ENCODE assay signal across 11 mouse cellular contexts in genomic region chr3:30498202-30498828, GRCm38 (mm10). TPM values are rescaled to one million over a fixed set of nuclear protein-coding genes. Genes with fewer than 3 reads are reported as not detected.
DNase-seq lines count a peak whose midpoint lies in the region; ATAC-seq lines count a peak whose summit lies in the region.
"Had no signal": no experiment of that assay in that cellular context is flagged by ENCODE, and none has a peak within 500 bp of the region (broad histone marks: within the 10 kb centered on the region; RNA-seq: fewer than 3 reads in every experiment).

No protein-coding gene starts in this region.

- peak; percentile 43 to 47 for DNase-seq in heart, adult 9 months (ENCODE audit: low spot score in 2 of 2)
- DNase-seq in heart, postnatal 4 days = no peak
- DNase-seq in midbrain, embryonic 11.5 days (ENCODE audit: low spot score, missing footprints) = no peak
- DNase-seq in midbrain, embryonic 14.5 days = no peak
- DNase-seq in kidney, postnatal 10 days = peak; percentile 40
- no peak for DNase-seq in urinary bladder, postnatal 10 days (ENCODE audit: low spot score)
- DNase-seq: cerebellum, postnatal 14 days had no signal

- no peaks in the 10 kb centered on the region for H3K27me3 ChIP-seq in midbrain, embryonic 11.5 days (ENCODE audit: control insufficient read depth, insufficient read depth, low read length)
- no peaks in the 10 kb centered on the region for H3K27me3 ChIP-seq in midbrain, embryonic 14.5 days (ENCODE audit: control insufficient read depth, insufficient read depth, low read length)
- peaks cover 13% of the 10 kb centered on the region; the same call in 1 of the 2 replicates for H3K27me3 ChIP-seq in liver, embryonic 12.5 days (replicated peaks)
- H3K27me3 ChIP-seq: forebrain, embryonic 13.5 days had no signal

- H3K4me3 ChIP-seq in midbrain, embryonic 11.5 days (ENCODE audit: low read depth, low read length) = no peak overlapping the region
- H3K4me3 ChIP-seq in midbrain, embryonic 14.5 days (replicated peaks; ENCODE audit: low read depth, low read length) = no peak overlapping the region
- H3K4me3 ChIP-seq in liver, embryonic 12.5 days = no peak overlapping the region
- H3K4me3 ChIP-seq: forebrain, embryonic 13.5 days; layer of hippocampus, adult 2 months had no signal

- WGBS in midbrain, embryonic 11.5 days = 9% methylated on average over 9 of the region's 9 CpGs
- 19% methylated on average over 9 of the region's 9 CpGs for WGBS in midbrain, embryonic 14.5 days
- WGBS in liver, embryonic 12.5 days (ENCODE audit: insufficient replicate concordance) = 33% methylated on average over 9 of the region's 9 CpGs

- ATAC-seq in midbrain, embryonic 11.5 days (ENCODE audit: low FRiP score) = peak; percentile 55; the same call in 1 of the 2 replicates
- ATAC-seq in midbrain, embryonic 14.5 days (ENCODE audit: low FRiP score, low TSS enrichment) = no peak
- no peak for ATAC-seq in liver, embryonic 12.5 days
- ATAC-seq in erythroblast, adult 5-6 weeks (replicated peaks; ENCODE audit: low FRiP score, poor library complexity, severe bottlenecking) = no peak
- ATAC-seq: forebrain, embryonic 13.5 days had no signal

- H3K27ac ChIP-seq in midbrain, embryonic 11.5 days (ENCODE audit: low read depth, low read length) = no peak overlapping the region
- H3K27ac ChIP-seq in midbrain, embryonic 14.5 days (replicated peaks; ENCODE audit: low read depth, low read length) = no peak overlapping the region
- no peak overlapping the region for H3K27ac ChIP-seq in liver, embryonic 12.5 days
- H3K27ac ChIP-seq: forebrain, embryonic 13.5 days had no signal

- H3K4me2 ChIP-seq in midbrain, embryonic 11.5 days = no peak overlapping the region
- no peak overlapping the region for H3K4me2 ChIP-seq in midbrain, embryonic 14.5 days (ENCODE audit: low read length)
- H3K4me2 ChIP-seq in liver, embryonic 12.5 days = no peak overlapping the region
- H3K4me2 ChIP-seq: forebrain, embryonic 13.5 days had no signal

- H3K4me1 ChIP-seq in midbrain, embryonic 11.5 days (ENCODE audit: control insufficient read depth, insufficient read depth, low read length) = peaks cover 10% of the 10 kb centered on the region
- no peaks in the 10 kb centered on the region for H3K4me1 ChIP-seq in midbrain, embryonic 14.5 days (ENCODE audit: control insufficient read depth, insufficient read depth, low read length)
- H3K4me1 ChIP-seq in liver, embryonic 12.5 days = no peaks in the 10 kb centered on the region
- H3K4me1 ChIP-seq: forebrain, embryonic 13.5 days had no signal

- no peak overlapping the region for H3K9ac ChIP-seq in midbrain, embryonic 11.5 days (ENCODE audit: low read length)
- H3K9ac ChIP-seq in midbrain, embryonic 14.5 days (replicated peaks; ENCODE audit: low read length) = no peak overlapping the region
- no peak overlapping the region for H3K9ac ChIP-seq in liver, embryonic 12.5 days
- H3K9ac ChIP-seq: forebrain, embryonic 13.5 days had no signal

- H3K36me3 ChIP-seq in midbrain, embryonic 11.5 days (ENCODE audit: control insufficient read depth, insufficient read depth, low read length) = no peaks in the 10 kb centered on the region
- H3K36me3 ChIP-seq in midbrain, embryonic 14.5 days (ENCODE audit: control insufficient read depth, insufficient read depth, low read length) = no peaks in the 10 kb centered on the region
- no peaks in the 10 kb centered on the region for H3K36me3 ChIP-seq in liver, embryonic 12.5 days

- peaks cover 3% of the 10 kb centered on the region; the same call in 1 of the 2 replicates for H3K9me3 ChIP-seq in midbrain, embryonic 11.5 days (ENCODE audit: control insufficient read depth, low read length)
- H3K9me3 ChIP-seq in midbrain, embryonic 14.5 days (ENCODE audit: control insufficient read depth, low read length) = peaks cover 1% of the 10 kb centered on the region; the same call in 1 of the 2 replicates
- no peaks in the 10 kb centered on the region for H3K9me3 ChIP-seq in liver, embryonic 12.5 days (replicated peaks)

RNA-seq across cellular contexts. Expression of gene Mecom, which starts 49.5 kb away (rescaled TPM):
- total RNA-seq in heart, postnatal 4 days (2021) = 10 to 100 TPM; 31.5 to 36.1 TPM
- 32.7 and 37.1 TPM in 2 replicates for polyA plus RNA-seq in midbrain, embryonic 11.5 days (2014; fragmentation: Nextera tagmentation; extraction: Ambion mirVana)
- 4.6 and 10.1 TPM in 2 replicates for polyA plus RNA-seq in midbrain, embryonic 14.5 days (2014; fragmentation: Nextera tagmentation; extraction: Ambion mirVana)
- polyA plus RNA-seq in liver, embryonic 12.5 days (2016; fragmentation: Nextera tagmentation; extraction: Ambion mirVana) = 1.8 and 2.3 TPM in 2 replicates
- 0.58 and 1.0 TPM in 2 replicates for total RNA-seq in erythroblast, adult 5-6 weeks (2015; ENCODE audit: low replicate concordance)
- total RNA-seq in erythroblast, adult 5-6 weeks (2017; ENCODE audit: low replicate concordance) = 0.84 TPM in 1 of 2 replicates, not detected in the other

Comparison
In these comparisons a context has a peak if more than half of its experiments do, and no peak if none do; other contexts are left out.
1. DNase-seq: peak in heart, adult 9 months (2 of 2) and kidney, postnatal 10 days (single experiment); none in heart, postnatal 4 days (single experiment), midbrain, embryonic 11.5 days (single experiment), midbrain, embryonic 14.5 days (single experiment) and urinary bladder, postnatal 10 days (single experiment).